Mouse (Mus musculus): ENCODE measurements around the gene Tram2.

The Tram2 gene

GRCm38 (mm10) chr1:20974341-20975135 lies 104.5 kb downstream of the Tram2 start:
- no peak for DNase-seq (ENCODE audit: low spot score in 2 of 2)

- DNase-seq (ENCODE audit: low spot score in 2 of 2), result no peak
These were observed 105.6 kb downstream of the Tram2 start for GRCm38 (mm10) chr1:20973389-20973788.

DNA sequence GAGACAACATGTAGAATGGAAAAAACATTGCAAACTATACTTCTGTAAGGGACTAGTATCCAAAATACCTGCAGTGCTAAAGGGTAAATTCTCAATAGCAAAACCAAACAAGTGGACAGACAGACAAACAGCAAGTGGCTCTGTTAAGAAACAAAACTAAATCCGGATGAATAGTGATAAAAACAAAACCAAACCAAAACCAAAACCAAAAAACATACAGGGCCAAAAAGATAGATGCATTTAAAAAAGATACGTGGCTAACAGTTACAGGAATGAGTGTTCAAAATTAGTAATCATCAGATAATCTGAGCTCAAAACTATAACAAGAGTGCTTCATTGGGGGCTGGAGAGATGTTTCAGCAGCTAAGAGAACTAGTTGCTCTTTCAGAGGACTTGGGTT lies 109.4 kb downstream of the Tram2 start:
- DNase-seq (ENCODE audit: low spot score in 2 of 2), result no peak

- no peak for DNase-seq (ENCODE audit: low spot score in 2 of 2)
These were observed 124.2 kb downstream of the Tram2 start for GRCm38 (mm10) chr1:20954876-20955275.

DNA sequence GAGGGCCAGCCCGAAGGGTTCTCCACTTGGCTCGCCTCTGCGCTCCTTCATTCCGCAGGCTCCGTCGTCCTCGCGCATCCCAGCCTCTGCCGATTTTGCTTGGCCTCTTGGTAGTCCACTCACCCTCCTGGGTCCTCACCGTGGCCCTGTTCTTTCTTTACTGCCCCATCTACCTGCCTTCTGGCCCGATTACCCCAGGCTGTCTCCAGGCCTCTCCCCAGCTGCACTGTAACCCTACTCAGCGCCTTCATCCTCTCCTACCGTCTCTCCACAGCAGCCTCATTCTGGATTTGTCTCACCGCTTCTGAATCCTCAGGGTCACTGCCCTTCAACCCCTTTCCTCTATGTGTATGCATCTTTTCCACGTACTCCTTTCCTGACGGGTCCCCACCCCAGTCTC lies 127.2 kb downstream of the Tram2 start:
- DNase-seq (ENCODE audit: low spot score in 2 of 2), result no peak

GRCm38 (mm10) chr1:20951300-20951763 lies 127.7 kb downstream of the Tram2 start, which contains the start of gene Efhc1:
Gene Efhc1, plus strand, starts transcription at chr1:20951626.
- DNase-seq (ENCODE audit: low spot score in 2 of 2), result peak; percentile 83 to 86
